Mouse (Mus musculus) CH12.LX (cell line): ENCODE results near the gene Ddi2.

Experiments
- CTCF ChIP-seq, 2 experiments: IDR thresholded peaks in 1 of 2; conservative IDR thresholded peaks in 1 of 2; 2 replicates each; pipeline ENCODE4 v1.5.1; 2011 to 2012; ENCODE audit warnings: low read depth in 2 of 2, low read length in 2 of 2, improper control_type of control experiment in 1 of 2, inconsistent platforms in 1 of 2, mild to moderate bottlenecking in 1 of 2, moderate library complexity in 1 of 2
- EP300 ChIP-seq: IDR thresholded peaks from 2 replicates; pipeline ENCODE4 v1.6.1; 2011; ENCODE audit warnings: low read length, improper control_type of control experiment
- POLR2A ChIP-seq: IDR thresholded peaks from 2 replicates; pipeline ENCODE4 v1.6.1; 2011; ENCODE audit warnings: low read depth, mild to moderate bottlenecking, improper control_type of control experiment, low read length

DNA sequence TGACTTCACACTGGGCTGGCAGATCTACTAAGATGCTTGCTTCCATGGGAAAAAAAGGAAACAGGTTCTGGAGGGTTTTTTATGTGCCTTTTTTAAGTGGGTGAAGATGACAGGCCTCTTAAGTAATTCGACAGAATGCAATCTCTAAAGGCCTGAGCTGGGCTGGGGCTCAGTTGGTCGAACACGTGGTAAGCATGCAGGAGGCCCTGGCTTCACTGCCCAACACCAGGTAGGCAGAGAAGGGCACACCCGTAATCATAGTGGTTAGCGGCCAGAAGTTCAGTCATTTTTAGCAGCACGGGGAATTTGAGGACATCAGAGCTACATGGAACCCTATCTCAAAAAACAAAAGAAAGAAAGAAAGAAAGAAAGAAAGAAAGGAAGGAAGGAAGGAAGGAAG is 68.7 kb downstream of the Ddi2 start:
- TF ChIP-seq POLR2A, result no peak
- no peak for TF ChIP-seq EP300
- no peak for TF ChIP-seq CTCF (conservative IDR thresholded peaks at IDR 0.05 in 1 of 2, IDR thresholded peaks at IDR 0.05 in 1 of 2; ENCODE audit: low read depth in 2 of 2, low read length in 2 of 2)
